Mouse (Mus musculus) stomach, postnatal 0 days (tissue): ENCODE measurements around the gene Synpr. TPM values are rescaled to one million over a fixed set of nuclear protein-coding genes. Genes with fewer than 3 reads are reported as not detected.
A peak's percentile ranks its signal among the peaks of the same experiment; 100 is the strongest.

ENCODE experiments used
- ATAC-seq: fragments of 200-750 bp; cut with Nextera tagmentation; 2 replicates; pipeline ENCODE4 v1.8.0; 2017; ENCODE audit not compliant: low FRiP score, low TSS enrichment
- DNase-seq: peaks from one replicate; pipeline ENCODE4 v3.0.0-alpha.2; 2016; ENCODE audit warnings: low spot score
- H3K27ac ChIP-seq: fragments of 300-500 bp; sonication (generic); replicated peaks from 2 replicates; pipeline ENCODE4 v1.5.1; 2014; ENCODE audit warnings: mild to moderate bottlenecking, control low read depth
- H3K27me3 ChIP-seq: fragments of 300-500 bp; sonication (generic); 2 replicates; pipeline ENCODE4 v1.6.1; 2014; ENCODE audit warnings: low read length; ENCODE audit not compliant: control insufficient read depth, insufficient read depth
- H3K36me3 ChIP-seq: fragments of 300-500 bp; sonication (generic); 2 replicates; pipeline ENCODE4 v1.6.1; 2014; ENCODE audit warnings: low read length, mixed read lengths; ENCODE audit not compliant: control insufficient read depth, insufficient read depth
- H3K4me1 ChIP-seq: fragments of 300-500 bp; sonication (generic); replicated peaks from 2 replicates; pipeline ENCODE4 v1.6.1; 2014; ENCODE audit warnings: antibody characterized with exemption; ENCODE audit not compliant: control insufficient read depth, insufficient read depth
- H3K4me2 ChIP-seq: fragments of 300-500 bp; sonication (generic); replicated peaks from 2 replicates; pipeline ENCODE4 v1.6.1; 2014; ENCODE audit warnings: low read depth, mild to moderate bottlenecking, control low read depth, moderate library complexity
- H3K4me3 ChIP-seq: fragments of 300-500 bp; sonication (generic); 2 replicates; pipeline ENCODE4 v1.5.1; 2014; ENCODE audit warnings: low read depth, low read length, control low read depth
- H3K9ac ChIP-seq: fragments of 300-500 bp; sonication (generic); 2 replicates; pipeline ENCODE4 v1.6.1; 2014; ENCODE audit warnings: mild to moderate bottlenecking, low read length, control low read depth, mixed read lengths
- H3K9me3 ChIP-seq: fragments of 300-500 bp; sonication (generic); 2 replicates; pipeline ENCODE4 v1.6.1; 2016; ENCODE audit warnings: low read length; ENCODE audit not compliant: control insufficient read depth
- CTCF ChIP-seq: IDR thresholded peaks from 2 replicates; pipeline ENCODE4 v1.5.1; 2016; ENCODE audit warnings: antibody characterized with exemption, low read depth, mild to moderate bottlenecking, moderate library complexity
- EP300 ChIP-seq: optimal IDR thresholded peaks from 2 replicates; pipeline ENCODE3; 2016; ENCODE audit warnings: antibody characterized with exemption
- WGBS: fragments of 180-500 bp; shearing (Covaris S2); extraction: QIAGEN DNeasy Blood & Tissue Kit; methylation state at CpG from one replicate; pipeline ENCODE4 v1.1.7; 2014; 5-methylcytosine and 5-hydroxymethylcytosine counted together
- polyA plus RNA-seq: library from polyadenylated mRNA; unstranded; fragments of >200 nt; fragmentation: Nextera tagmentation; extraction: Ambion mirVana; gene quantifications from 2 replicates; pipeline ENCODE4 v1.2.1, GENCODE M21; 2015

Gene Synpr
- polyA plus RNA-seq, 1 experiment from 2014 or later = 1.3 TPM

DNA sequence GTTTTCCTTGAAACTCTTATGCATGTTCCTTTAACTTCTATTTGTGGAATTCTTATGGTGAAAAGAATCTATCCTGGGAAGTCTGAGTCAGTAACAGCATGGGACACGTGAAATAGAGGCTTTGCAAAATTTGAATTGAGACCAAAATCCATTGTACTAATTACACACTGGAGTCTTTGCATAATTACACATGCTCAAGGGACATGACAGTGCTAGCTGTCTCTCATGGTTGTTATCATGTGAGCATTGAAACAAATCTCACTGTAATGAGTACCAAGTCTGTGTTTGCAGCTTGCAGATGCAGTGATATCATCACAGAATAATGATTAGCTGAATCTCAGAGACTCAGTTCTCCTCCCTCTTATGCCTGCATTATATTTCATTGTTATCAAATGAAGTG is 22.2 kb upstream of the Synpr start:
- Histone ChIP-seq H3K4me1 (no peaks in the 10 kb centered on the region), H3K4me2 (no peak overlapping the region), H3K9ac (no peak overlapping the region), H3K27ac (no peak overlapping the region), H3K27me3 (no peaks in the 10 kb centered on the region), H3K36me3 (no peaks in the 10 kb centered on the region), H3K4me3 (no peak overlapping the region), H3K9me3 (no peaks in the 10 kb centered on the region)
- WGBS = 31% methylated on average over 1 of the region's 1 CpGs
- no peak for TF ChIP-seq EP300
- TF ChIP-seq CTCF = no peak
- no peak for DNase-seq
- no peak for ATAC-seq

DNA sequence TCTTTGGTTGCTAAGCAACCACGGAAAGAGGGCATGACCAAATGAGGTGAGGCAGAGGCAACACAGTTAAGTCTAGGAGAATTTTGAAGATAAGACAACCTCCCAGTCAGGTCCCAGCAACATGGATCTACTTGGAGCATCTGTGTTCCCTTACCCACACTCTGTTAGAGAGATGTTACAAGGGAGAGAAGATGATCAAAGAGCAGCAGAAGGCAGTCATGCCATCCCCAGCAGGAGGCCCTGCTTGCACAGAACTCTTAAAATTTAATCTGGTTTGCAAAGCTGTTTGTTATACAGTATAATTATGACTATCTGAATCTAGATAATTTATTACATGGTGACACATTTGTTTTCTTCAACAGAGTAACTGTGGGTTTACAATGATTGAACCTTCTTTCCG is 18.2 kb upstream of the Synpr start:
- Histone ChIP-seq H3K9me3 (no peaks in the 10 kb centered on the region), H3K4me3 (no peak overlapping the region), H3K4me2 (no peak overlapping the region), H3K36me3 (no peaks in the 10 kb centered on the region), H3K27me3 (no peaks in the 10 kb centered on the region), H3K9ac (no peak overlapping the region), H3K27ac (no peak overlapping the region), H3K4me1 (no peaks in the 10 kb centered on the region)
- ATAC-seq (no peak), DNase-seq (no peak)
- TF ChIP-seq EP300 = no peak
- no peak for TF ChIP-seq CTCF
- WGBS = 68% methylated on average over 2 of the region's 2 CpGs

DNA sequence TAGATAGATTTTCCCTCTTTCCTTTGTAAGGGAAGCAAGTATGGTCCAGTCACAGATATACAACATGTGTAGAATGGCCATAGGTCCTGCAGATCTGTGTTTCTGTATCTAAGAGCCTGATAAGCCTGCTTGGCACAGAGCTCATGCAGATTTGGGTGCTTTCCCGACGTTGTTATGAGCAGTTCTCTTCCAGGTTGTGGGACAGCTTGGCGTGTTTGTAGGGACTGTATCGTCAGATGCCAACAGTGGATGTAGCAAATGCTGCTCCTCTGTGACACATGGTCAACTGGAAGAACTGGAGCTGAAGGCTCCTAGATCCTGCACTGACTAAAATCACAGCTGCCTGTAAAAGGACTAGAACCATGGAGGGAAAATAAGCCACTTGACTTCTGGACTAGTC is 17.4 kb upstream of the Synpr start:
- Histone ChIP-seq H3K9ac (no peak overlapping the region), H3K27me3 (no peaks in the 10 kb centered on the region), H3K4me3 (no peak overlapping the region), H3K9me3 (no peaks in the 10 kb centered on the region), H3K36me3 (no peaks in the 10 kb centered on the region), H3K27ac (no peak overlapping the region), H3K4me2 (no peak overlapping the region), H3K4me1 (no peaks in the 10 kb centered on the region)
- DNase-seq (no peak), ATAC-seq (no peak)
- WGBS = 80% methylated on average over 4 of the region's 4 CpGs
- no peak for TF ChIP-seq EP300
- no peak for TF ChIP-seq CTCF

DNA sequence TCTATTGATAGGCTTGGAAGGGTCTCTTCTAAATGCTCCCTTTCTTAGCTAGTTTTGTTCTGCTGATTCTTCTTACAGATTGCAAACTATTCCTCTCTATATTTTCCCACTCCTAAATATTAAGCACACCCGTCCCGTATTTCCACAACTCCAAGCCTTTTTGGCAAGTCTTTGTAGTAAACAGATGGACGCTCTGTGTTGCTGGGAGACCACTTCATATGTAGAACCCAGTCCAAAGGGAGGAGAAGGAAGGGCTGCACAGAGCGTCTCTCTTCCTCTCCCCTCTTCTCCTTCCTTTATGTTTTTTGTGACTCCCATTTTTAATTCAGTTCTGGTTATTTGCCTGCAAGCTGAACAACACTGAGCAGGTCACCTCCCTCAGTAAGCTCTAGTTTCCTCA is 1.4 kb upstream of the Synpr start:
- no peak for ATAC-seq
- no peaks in the 10 kb centered on the region for H3K27me3 ChIP-seq
- H3K4me3 ChIP-seq = no peak overlapping the region
- TF ChIP-seq CTCF = no peak
- TF ChIP-seq EP300 = no peak
- no peak overlapping the region for H3K9ac ChIP-seq
- H3K36me3 ChIP-seq = no peaks in the 10 kb centered on the region
- WGBS = 47% methylated on average over 4 of the region's 4 CpGs
- no peaks in the 10 kb centered on the region for H3K9me3 ChIP-seq
- DNase-seq = no peak
- no peaks in the 10 kb centered on the region for H3K4me1 ChIP-seq
- H3K27ac ChIP-seq = no peak overlapping the region
- no peak overlapping the region for H3K4me2 ChIP-seq

GRCm38 (mm10) chr14:13284845-13285198 is 242 bp downstream of the Synpr start:
- TF ChIP-seq CTCF = no peak
- no peak for TF ChIP-seq EP300
- WGBS = 13% methylated on average over 13 of the region's 13 CpGs
- Histone ChIP-seq H3K27me3 (no peaks in the 10 kb centered on the region), H3K4me2 (peak overlapping the region; percentile 60), H3K36me3 (no peaks in the 10 kb centered on the region), H3K27ac (no peak overlapping the region), H3K9me3 (no peaks in the 10 kb centered on the region), H3K9ac (no peak overlapping the region; the same call in 1 of the 2 replicates), H3K4me1 (no peaks in the 10 kb centered on the region), H3K4me3 (peak overlapping the region; percentile 25)
- DNase-seq (no peak), ATAC-seq (no peak)

DNA sequence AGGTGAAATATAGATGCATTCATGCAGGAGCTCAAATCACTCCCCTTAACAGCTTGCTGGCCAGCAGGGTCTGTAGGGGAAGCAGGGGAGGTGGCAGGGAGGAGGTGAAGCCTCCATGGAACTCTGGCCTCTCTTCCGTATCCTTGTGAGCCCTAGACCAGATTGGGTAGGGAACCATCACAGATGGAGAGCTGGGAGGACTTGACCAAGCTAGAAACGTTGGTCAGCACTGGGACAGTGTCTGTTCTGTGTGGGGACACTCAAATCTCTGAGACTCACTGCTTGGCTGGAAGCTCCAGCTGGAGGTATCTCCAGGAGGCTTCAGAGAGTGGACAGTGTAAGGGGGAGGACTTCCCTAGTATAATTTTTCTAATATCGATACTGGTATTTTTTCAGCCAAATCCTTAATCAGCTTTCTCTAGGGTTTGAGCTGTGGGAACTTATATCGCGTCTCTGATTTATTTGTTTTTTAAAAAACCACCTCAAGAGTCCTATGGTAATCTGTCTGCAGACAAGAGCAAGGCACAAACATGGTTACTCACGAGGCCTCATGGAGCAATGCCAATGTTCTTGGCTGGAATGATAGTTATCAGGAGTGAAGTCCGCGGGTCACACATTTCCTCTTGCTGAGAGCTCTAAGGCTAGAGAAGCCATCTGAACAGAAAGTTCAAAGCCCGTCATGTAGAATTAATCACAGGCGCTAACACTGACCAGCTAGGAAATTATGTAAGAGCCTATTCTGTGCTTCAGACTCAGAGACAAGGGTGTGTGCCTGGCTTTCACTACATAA is 956 bp downstream of the Synpr start:
- no peaks in the 10 kb centered on the region for H3K27me3 ChIP-seq
- TF ChIP-seq EP300 (no peak), CTCF (no peak)
- no peak overlapping the region for H3K9ac ChIP-seq
- DNase-seq (no peak), ATAC-seq (no peak)
- no peak overlapping the region for H3K27ac ChIP-seq
- no peaks in the 10 kb centered on the region for H3K4me1 ChIP-seq
- H3K4me2 ChIP-seq = no peak overlapping the region
- H3K36me3 ChIP-seq = no peaks in the 10 kb centered on the region
- no peaks in the 10 kb centered on the region for H3K9me3 ChIP-seq
- WGBS = 66% methylated on average over 10 of the region's 10 CpGs
- no peak overlapping the region for H3K4me3 ChIP-seq
